Mouse (Mus musculus): Measurements from ENCODE around the gene Ccdc194.

Gene Ccdc194

DNA sequence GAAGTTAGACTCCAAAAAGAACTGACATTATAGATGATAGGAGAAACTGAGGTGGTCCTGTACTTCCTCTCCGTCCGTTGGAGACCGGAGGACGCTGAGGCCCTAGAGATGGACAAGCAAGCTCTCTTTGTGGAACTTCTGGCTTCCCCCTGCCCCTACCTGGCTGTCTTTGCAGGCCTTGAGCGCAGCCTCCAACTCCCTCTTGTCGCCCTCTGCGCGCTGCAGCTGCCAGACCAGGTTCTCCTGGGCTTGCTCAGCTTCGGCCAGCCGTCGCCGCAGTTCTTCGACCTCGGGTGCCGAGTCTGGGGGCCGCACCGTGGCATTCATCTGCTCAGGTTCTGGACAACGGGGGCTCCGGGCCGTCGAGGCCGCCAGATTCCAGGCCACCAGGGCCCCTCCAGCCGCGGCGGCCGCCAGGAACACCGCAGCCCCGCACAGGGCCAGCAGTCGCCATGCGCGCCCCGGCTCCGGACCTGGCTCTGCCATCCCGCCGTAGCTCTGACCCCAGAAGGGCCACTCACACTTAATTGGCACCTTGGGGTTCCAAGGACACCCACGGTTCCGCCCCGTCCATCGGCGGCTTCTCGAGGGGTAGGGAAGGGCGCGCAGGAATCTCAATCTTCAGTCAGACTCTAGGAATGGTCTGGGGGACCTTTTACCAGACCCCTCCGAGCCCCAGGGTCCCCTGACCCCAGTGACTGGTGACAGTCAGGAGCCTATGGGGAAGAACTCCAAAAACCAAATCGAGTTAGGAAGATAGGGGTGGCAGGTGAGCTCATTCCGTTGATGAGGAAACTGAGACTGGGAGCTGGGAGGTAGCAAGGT, at the start of gene Ccdc194:
Ccdc194 (minus strand) TSS at position 486 of the 825 bp plus-strand sequence.
- DNase-seq (ENCODE audit: low spot score in 2 of 2): no peak

DNA sequence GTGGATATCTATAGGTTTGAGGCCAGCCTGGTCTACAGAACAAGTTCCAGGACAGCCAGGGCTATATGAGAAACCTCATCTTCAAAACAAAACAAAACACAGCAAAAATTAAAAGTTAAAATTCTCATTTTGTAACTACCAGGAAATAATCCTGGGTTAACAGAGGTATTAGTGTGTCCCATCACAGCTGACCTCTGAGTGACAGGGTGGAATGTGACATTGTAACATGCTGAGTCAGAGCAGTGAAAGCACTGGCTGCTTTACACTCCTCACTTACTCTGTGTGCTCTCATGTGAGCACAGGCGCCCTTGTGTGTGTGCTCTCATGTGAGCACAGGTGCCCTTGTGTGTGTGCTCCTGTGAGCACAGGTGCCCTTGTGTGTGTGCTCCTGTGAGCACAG, 49.5 kb upstream of the Ccdc194 start:
- no peak for DNase-seq (ENCODE audit: low spot score in 2 of 2)

DNA sequence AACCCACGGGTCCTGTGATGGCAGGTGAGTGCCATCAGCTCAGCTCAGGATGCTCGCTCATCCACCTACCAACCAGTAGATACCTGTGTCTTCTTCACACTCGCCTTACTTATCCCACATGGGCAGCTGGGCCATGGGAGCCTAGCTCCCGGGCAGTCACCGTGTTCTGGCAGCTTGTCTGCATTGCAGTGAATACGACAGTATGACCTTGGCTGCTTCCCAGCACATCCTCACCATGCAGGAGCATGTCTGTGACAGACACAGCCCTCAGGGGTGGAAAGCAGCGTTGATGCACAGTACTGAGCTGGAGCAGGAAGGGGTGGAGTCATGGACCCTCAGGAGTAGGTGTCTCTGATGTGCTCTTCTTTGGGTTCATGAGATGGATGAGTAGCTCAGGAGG, 48.9 kb upstream of the Ccdc194 start:
- no peak for DNase-seq (ENCODE audit: low spot score in 2 of 2)

DNA sequence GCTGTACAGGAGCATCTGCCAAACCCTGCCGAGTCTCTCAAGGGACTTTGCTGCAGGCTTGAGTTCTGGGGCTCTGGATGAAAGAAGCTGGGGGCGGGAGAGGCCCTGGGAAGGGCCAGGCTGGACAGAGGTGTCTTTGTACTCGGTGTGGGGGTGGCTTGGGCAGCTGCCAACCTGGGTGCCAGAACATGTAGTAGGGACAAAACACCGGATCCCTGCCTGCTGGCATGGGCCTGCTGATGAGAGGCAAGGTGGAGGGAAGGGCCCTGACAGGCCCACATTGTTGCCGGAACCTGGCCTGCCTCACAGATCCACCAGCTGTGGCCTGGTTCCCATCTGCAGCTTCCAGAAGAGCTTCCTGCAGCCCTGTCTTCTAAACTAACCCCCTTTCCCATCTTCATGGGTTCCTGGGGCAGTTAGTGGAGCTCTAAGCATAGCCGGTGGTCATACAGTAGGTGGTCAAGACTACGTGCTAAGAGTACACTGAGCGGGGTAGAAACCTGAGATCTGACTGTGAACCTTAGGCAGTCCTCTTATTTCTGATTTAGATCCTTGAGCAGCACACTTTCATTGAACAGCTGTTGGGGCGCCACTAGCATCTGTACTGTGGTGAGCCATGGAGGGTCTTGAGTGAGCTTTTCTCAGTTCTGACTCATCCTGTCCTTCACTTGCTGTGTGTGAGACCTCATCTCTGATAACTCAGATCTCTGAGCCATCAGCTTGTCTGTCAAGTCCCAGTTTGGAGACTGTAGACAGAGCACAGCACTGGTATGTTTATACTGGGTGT, 47.5 kb upstream of the Ccdc194 start:
- DNase-seq (ENCODE audit: low spot score in 2 of 2): peak; percentile 68 to 76

DNA sequence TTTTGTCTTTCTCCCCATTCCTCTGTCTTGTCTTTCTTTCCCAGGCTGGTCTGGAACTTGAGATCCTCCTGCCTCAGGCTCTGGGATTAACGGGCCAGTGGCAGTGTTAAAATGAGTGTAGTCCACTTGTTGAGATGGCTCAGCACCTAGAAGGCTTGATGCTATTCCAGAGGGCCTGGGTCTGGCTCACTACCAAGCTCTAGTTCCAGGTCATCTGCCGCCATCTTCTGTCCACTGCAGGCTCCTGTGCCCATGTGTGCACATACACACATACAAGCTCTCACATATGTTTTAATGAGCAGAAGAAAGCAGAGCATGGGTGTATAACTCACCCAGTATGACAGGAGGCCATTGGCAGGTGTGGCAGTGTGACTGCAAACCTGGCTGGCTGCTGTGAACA, 46.6 kb upstream of the Ccdc194 start:
- no peak for DNase-seq (ENCODE audit: low spot score in 2 of 2)

DNA sequence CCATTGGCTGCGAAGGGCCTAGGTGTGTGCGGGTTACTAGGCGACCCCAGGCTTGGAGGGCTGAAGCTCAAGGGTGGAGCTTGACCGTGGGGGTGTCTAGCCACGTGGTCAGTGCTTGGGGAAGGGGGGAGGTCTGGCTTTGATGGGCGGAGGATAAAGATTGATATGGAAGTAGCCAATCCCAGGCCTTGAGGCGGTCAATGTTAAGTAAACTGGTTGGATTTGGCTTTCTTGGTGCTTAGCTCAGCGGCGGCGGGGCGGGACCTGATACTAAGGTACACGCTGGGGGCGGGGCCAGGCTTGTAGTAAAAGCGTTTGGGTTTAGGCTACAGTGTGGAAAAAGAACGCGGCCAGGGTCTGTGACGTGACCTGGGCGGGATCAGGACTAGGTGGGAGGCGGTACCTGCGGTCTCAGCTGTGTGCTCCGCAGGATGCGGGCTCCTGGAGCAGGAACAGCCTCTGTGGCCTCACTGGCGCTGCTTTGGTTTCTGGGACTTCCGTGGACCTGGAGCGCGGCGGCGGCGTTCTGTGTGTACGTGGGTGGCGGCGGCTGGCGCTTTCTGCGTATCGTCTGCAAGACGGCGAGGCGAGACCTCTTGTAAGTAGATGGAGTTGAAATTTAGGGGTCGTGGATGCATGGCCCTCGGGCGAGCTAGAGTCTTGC, 44.9 kb upstream of the Ccdc194 start:
- DNase-seq (ENCODE audit: low spot score in 2 of 2): peak in 1 of 2 experiments; percentile 81

DNA sequence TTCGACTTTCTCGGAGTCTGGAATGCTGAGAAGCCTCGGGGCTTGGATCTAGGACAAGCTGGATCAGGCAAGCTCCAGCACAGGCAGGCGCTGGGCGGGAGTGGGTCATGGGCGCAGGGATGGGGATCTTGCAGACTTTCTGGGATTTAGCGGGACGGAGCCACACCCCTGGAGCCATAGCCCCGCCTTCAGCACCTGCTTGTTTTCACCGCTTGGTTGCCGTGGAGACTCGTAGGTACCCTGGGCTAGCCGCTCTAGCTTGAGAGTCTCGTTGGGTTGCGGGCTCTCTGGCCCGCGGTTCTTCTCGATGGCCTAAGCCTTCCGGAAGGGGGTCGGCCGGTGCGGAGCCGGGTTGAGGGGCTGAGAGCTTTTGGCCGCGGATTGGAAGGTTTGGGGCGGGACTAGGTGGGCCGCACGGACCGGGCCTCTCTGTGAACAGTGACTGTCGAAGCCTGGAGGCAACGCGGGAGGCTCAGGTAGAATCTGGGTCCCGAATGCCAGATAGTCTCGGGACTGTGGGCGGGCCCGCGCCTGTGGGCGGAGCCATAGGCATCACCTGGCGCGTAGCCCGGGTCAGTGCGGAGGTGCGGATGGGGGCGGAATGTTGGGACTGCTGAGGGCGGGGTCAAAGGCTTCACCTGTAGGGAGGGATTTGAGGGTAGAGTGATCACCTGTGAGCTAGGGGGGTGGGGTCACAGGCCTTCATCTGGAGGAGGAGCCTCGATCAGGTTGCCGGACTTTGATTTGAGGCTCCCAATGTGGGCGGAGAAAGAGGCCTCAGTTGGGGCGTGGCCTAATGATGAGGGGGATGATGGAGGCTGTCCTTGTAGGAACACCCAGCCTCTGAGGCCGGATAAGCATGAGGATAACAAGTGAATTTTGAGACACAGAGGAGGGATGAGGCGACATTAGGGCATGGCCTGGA, 44.1 kb upstream of the Ccdc194 start:
- DNase-seq (ENCODE audit: low spot score in 2 of 2): peak; percentile 63 to 86

DNA sequence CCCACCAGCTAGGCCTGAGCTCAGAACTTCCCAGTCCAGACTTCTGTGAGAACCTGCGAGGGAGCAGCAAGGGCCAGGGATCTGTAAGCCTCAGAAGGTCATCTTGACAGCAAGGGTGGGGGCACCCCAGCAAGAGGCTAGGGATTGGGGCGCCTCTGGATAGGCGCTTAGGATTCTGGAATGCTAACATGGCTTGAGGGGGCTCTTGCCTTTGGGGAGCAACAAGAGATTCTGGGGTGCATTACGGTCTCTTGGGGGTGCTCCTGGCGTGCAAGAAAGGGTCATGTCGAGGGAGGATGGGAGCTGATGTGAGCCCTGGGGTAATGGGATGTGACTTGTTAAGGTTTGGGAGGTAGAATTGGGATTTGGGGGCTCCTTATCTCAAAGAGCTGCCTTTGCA, 43.4 kb upstream of the Ccdc194 start:
- DNase-seq (ENCODE audit: low spot score in 2 of 2): no peak

DNA sequence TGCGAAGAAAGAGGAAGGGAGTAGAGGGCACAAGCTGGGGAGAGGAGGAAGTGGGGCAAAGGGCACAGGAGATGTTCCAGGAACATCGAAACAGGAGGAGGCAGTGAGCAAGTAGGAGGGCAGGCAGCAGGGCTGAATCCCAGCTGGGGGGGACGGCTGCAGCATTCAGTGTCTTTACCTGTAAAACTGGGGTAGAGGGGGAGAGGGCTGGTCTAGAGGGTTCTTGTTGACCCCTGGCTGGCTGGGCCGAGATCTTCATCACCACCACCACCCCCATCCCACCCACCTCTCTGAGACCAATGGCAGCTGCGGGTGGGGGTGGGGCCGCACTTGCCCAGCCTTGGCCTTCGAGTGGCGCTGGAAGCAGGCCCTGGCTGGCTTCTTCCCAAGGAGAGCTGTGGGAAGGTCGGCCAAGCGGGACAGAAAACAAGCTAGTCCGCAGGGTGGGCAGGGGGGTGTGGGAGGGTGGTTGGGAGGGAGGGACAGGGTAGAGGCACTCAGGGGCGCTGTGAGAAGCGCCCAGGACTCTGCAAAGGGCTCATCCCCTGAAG, 43.0 kb upstream of the Ccdc194 start, which contains the start of gene Slc27a1:
Slc27a1 (plus strand) TSS at position 496 of the 551 bp plus-strand sequence.
- peak; percentile 54 to 90 for DNase-seq (ENCODE audit: low spot score in 2 of 2)

DNA sequence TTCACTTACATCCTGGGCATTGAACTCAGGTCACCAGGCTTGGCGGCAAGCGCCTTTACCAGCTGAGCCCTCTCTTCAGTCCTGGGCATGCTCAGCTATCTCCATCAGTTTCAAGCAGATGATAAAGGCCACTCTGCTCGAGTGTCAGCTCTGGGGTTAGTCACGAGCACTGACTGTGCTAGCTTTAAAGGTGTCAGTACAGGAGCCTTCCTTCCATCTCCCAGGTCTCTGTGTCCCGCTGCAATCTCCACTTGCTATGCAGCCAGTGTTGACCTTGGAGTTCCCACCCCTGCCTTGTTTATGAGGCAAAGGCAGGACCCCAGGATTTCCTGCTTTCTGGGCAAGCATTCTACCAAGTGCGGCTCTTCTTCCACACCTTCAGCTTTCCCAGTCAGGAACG, 42.1 kb upstream of the Ccdc194 start:
- no peak for DNase-seq (ENCODE audit: low spot score in 2 of 2)

DNA sequence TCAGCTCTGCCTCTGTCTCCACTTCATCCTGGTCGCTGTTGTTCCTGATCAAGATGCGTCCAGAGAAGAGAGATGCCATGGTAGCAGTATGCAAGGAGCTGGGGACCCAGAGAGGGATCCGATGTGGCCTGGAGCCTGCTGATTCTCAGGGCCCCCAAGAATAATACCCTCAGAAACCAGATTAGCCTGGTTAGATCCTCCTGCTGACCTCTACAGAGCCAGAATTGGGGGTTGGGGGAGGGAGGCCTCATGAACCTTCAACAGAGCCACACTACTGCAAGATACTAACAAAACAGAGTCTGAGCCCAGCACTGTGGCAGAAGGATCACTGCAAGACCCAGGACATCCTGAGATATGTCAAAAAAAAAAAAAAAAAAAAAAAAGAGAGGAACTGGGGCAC, 41.0 kb upstream of the Ccdc194 start, which contains the start of gene Nxnl1:
Nxnl1 (minus strand) TSS at position 101 of the 400 bp plus-strand sequence.
- no peak for DNase-seq (ENCODE audit: low spot score in 2 of 2)

DNA sequence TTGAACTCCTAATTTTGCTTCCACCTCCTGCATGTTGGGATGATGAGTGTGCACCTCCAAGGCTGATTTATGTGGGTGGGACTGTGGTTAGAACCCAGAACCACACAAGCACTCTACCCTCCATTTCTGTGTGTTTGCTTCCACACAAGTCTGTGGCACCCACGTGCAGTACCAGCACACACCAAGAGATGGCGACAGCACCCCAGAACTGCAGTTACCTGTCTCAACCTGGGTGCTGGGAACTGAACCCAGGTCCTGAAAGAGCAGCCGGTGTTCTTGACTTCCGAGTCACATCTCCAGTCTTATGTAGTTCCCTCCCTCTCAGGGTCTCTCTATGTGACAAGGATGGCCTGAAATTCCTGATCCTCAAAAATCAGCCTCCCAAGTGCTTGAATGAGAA, 38.5 kb upstream of the Ccdc194 start:
- no peak for DNase-seq (ENCODE audit: low spot score in 2 of 2)

DNA sequence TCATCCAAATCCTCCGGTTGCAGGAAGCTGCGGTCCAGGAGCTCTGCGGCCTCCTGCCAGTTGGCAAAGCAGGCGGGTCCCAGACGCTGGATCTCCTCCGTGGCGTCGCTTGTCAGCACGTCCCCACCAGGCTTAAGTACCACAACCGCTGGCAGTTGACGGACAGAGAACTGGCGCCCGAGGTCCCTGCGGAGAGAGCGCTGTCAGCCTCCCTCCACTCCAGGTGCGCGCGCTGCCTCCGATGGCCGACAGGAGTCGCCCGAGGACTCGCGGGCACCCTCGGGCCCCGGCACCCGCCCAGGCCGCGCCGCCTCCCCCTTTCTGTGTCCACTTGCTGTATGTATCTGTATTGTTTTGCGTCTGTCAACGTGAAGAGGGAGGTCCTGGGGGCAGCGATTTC, 37.2 kb upstream of the Ccdc194 start:
- peak; percentile 60 to 82 for DNase-seq (ENCODE audit: low spot score in 2 of 2)

DNA sequence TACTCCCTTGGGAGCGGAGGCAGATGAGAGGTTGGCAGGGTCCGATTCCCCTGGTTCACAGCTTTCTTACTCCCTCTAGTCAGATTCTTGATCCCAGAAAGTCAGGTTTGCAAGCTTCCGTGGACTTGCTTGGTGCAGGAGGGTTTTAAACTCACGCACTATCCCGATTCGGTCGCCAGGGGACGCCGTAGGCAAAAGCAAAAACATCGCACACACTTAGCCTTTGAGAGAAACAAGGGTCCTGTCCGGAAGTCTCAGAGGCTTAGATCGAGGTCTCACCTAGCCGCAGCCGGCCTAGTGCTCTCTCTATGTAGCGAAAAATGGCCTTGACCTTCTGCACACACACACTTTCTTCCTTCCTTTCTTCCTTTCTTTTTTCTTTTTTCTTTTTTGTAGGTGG, 35.9 kb upstream of the Ccdc194 start:
- DNase-seq (ENCODE audit: low spot score in 2 of 2): peak in 1 of 2 experiments; percentile 67

DNA sequence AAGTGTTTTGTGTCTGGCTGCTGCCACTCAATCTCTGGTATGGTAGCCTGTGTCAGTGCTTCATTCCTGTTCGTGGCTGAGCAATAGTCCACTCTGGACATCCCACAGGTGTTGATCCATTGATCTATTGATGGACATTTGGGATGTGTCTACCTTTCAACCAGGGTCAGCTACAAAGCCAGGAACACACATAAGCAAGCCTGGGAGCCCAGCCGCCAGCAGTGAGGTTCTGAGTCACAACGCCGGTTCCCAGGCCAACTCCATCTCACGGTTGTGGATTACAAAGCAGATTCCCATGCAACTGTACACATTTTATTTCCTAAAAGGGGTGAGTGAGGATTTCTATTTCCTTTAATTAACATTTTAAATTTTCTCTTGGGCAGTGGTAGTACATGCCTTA, 35.3 kb upstream of the Ccdc194 start:
- no peak for DNase-seq (ENCODE audit: low spot score in 2 of 2)

DNA sequence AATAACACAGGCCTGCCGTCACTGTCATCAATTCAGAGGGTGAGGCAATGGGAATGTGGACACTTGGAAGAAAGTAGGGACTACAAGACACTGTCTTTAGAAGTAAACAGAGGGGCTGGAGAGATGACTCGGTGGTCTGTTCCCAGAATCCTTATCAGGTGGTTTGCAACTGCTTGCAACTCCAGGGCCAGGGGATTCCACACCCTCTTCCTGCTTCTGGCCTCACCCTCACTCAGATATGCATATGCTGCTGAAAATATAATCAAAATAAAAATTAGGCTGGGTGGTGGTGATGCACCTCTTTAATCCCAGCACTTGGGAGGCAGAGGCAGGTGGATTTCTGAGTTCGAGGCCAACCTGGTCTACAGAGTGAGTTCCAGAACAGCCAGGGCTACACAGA, 34.6 kb upstream of the Ccdc194 start:
- no peak for DNase-seq (ENCODE audit: low spot score in 2 of 2)

DNA sequence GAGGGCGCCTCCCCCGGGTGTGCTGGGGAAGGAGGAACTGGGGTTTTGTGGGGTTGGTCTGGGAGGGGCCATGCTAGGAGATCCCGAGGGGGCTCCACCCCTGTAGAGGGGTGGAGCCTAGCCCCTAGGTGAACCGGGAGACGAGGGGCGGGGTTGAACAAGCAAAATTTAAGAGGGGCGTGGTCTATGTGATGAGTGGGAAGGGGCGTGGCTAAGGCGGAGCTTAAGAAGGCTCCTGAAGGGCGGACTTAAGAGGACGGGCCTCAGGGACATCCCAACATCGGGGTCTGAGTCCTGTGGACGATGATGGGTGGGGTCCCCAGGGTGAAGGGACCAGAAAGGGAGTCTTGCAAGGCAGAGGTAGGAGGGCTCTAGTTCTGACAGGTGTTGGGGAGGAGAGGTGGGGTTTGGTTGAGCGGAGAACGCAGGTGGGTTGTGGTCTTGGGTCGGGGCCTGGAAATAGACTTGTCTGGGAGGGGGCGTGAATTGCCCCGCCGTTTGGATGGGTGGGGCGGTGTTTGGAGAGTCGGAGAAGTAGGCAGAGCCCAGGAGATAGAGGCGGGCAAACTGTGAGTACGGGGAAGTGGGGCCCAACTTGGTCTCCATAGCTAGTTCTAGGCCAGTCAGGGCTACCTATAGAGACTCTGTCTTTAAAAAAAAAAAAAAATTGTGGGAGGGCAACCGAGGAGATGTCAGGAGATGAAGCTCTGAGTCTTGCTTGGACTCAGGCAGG, 33.6 kb upstream of the Ccdc194 start:
- no peak for DNase-seq (ENCODE audit: low spot score in 2 of 2)

DNA sequence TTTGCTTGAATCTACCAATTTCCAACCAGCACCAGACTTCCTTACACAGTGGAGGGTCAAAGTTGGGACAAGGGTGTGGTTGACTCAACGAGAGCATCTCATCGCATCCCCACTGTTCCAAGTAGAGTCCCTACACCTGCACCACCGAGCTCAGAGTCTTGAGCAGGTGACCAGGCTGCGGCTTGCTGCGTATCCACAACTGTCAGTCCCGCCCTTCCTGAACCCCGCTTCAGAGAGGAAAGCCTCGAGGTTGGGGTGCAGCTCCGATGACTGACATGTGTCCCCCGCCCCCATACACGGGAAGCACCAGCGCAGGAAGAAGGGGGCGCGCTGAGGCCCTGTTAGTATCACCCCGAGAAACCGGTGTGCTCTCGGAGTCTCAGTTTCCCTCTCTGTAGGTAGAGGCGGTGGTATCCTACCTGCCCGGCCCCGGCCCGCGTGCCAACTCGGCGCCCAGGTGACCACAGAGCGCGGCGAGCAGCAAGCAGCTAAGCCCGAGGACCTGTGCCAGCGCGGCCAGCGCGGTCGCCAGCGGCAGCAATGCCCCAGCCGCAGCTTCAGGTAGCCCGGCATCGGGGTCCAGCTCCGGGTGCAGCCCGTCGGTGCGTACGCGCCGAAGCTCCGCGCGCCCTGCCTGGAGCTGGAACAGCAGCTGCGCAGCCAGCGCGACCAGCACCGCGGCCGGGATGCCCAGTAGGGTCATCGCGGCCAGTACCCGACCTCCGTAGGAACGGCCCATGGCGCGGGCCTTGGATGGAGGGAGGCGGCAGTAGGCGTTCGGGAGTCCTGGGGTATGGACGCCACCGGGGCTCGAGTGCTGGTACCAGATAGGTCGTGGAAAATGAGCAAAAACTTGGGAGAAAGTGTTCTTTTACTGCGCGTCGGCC, 32.8 kb upstream of the Ccdc194 start, which contains the start of gene Tmem221:
Tmem221 (minus strand) TSS at position 801 of the 887 bp plus-strand sequence.
- DNase-seq (ENCODE audit: low spot score in 2 of 2): no peak

DNA sequence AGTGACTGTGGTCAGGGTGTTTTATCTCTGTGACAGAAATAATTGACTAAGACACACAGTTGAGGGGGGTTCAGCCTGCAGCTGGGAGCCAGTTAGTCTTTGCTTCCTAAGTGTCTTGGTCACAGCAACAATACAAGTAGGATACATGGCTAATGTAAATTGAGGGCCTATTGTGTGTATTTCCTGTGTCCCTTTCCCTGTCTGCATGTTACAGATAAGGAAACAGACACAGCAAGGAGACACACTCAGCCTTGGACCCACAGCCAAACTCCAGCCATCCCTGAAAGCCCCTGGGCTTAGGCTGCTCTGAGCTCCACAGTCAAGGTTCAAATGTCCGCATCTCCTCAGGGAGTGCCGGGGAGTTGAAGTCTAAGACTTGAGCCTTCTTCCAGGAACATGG, 29.1 kb upstream of the Ccdc194 start:
- DNase-seq (ENCODE audit: low spot score in 2 of 2): no peak

Measured in cerebellum, postnatal 4 days (tissue).